Mouse (Mus musculus): Measurements from ENCODE around the gene Prr15l. TPM values are rescaled to one million over a fixed set of nuclear protein-coding genes. Genes with fewer than 3 reads are reported as not detected.

The Prr15l gene
- polyA plus RNA-seq, 1 experiment from 2014 or later, result 76.5 TPM

GRCm38 (mm10) chr11:96926587-96926986, 1.3 kb upstream of the Prr15l start:
- H3K27ac ChIP-seq, result no peak overlapping the region
- H3K27me3 ChIP-seq (ENCODE audit: insufficient read depth, low read length), result no peaks in the 10 kb centered on the region
- H3K4me1 ChIP-seq (replicated peaks; ENCODE audit: insufficient read depth, low read length), result 0 out of 2 replicates have a peak, but pooled peaks cover 8% of the 10 kb centered on the region
- no peaks in the 10 kb centered on the region for H3K9me3 ChIP-seq (replicated peaks; ENCODE audit: low read length)
- no peak overlapping the region for H3K4me3 ChIP-seq (replicated peaks; ENCODE audit: low read depth, low read length)
- 84% methylated on average over 5 of the region's 5 CpGs for WGBS
- no peak overlapping the region for H3K9ac ChIP-seq (ENCODE audit: low read depth, low read length)
- H3K4me2 ChIP-seq (ENCODE audit: low read length), result no peak overlapping the region
- ATAC-seq (replicated peaks; ENCODE audit: low FRiP score, low read depth), result no peak
- no peaks in the 10 kb centered on the region for H3K36me3 ChIP-seq (ENCODE audit: insufficient read depth, low read length)
- DNase-seq (ENCODE audit: low spot score), result no peak
- TF ChIP-seq CTCF (IDR thresholded peaks at IDR 0.05; ENCODE audit: low read depth), result no peak

GRCm38 (mm10) chr11:96928691-96929090, 787 bp downstream of the Prr15l start:
- Histone ChIP-seq H3K9ac (ENCODE audit: low read depth, low read length) (peak overlapping the region; percentile 65), H3K36me3 (ENCODE audit: insufficient read depth, low read length) (no peaks in the 10 kb centered on the region), H3K9me3 (replicated peaks; ENCODE audit: low read length) (no peaks in the 10 kb centered on the region), H3K4me1 (replicated peaks; ENCODE audit: insufficient read depth, low read length) (0 out of 2 replicates have a peak, but pooled peaks cover 15% of the 10 kb centered on the region), H3K27me3 (ENCODE audit: insufficient read depth, low read length) (no peaks in the 10 kb centered on the region), H3K4me3 (replicated peaks; ENCODE audit: low read depth, low read length) (peak overlapping the region; percentile 34), H3K27ac (peak overlapping the region; percentile 97), H3K4me2 (ENCODE audit: low read length) (peak overlapping the region; percentile 55)
- no peak for TF ChIP-seq CTCF (IDR thresholded peaks at IDR 0.05; ENCODE audit: low read depth)
- ATAC-seq (replicated peaks; ENCODE audit: low FRiP score, low read depth), result peak; percentile 67
- peak; percentile 39 for DNase-seq (ENCODE audit: low spot score)
- WGBS, result 6% methylated on average over 5 of the region's 5 CpGs

GRCm38 (mm10) chr11:96929096-96929765, 1.3 kb downstream of the Prr15l start:
- Histone ChIP-seq H3K4me1 (replicated peaks; ENCODE audit: insufficient read depth, low read length) (0 out of 2 replicates have a peak, but pooled peaks cover 15% of the 10 kb centered on the region), H3K36me3 (ENCODE audit: insufficient read depth, low read length) (no peaks in the 10 kb centered on the region), H3K4me2 (ENCODE audit: low read length) (peak overlapping the region; percentile 55), H3K9me3 (replicated peaks; ENCODE audit: low read length) (no peaks in the 10 kb centered on the region), H3K4me3 (replicated peaks; ENCODE audit: low read depth, low read length) (peak overlapping the region; percentile 34), H3K27ac (peak overlapping the region; percentile 97), H3K9ac (ENCODE audit: low read depth, low read length) (peak overlapping the region; percentile 65), H3K27me3 (ENCODE audit: insufficient read depth, low read length) (no peaks in the 10 kb centered on the region)
- WGBS, result 10% methylated on average over 13 of the region's 13 CpGs
- DNase-seq (ENCODE audit: low spot score) (peak; percentile 56), ATAC-seq (replicated peaks; ENCODE audit: low FRiP score, low read depth) (peak; percentile 82)
- no peak for TF ChIP-seq CTCF (IDR thresholded peaks at IDR 0.05; ENCODE audit: low read depth)

- ATAC-seq (replicated peaks; ENCODE audit: low FRiP score, low read depth), result peak; percentile 79
- no peak for DNase-seq (ENCODE audit: low spot score)
- WGBS, result 53% methylated on average over 9 of the region's 9 CpGs
- H3K9me3 ChIP-seq (replicated peaks; ENCODE audit: low read length), result no peaks in the 10 kb centered on the region
- peak overlapping the region; percentile 55 for H3K4me2 ChIP-seq (ENCODE audit: low read length)
- 0 out of 2 replicates have a peak, but pooled peaks cover 15% of the 10 kb centered on the region for H3K4me1 ChIP-seq (replicated peaks; ENCODE audit: insufficient read depth, low read length)
- no peaks in the 10 kb centered on the region for H3K27me3 ChIP-seq (ENCODE audit: insufficient read depth, low read length)
- peak overlapping the region; percentile 34 for H3K4me3 ChIP-seq (replicated peaks; ENCODE audit: low read depth, low read length)
- H3K36me3 ChIP-seq (ENCODE audit: insufficient read depth, low read length), result no peaks in the 10 kb centered on the region
- H3K9ac ChIP-seq (ENCODE audit: low read depth, low read length), result peak overlapping the region; percentile 65
- TF ChIP-seq CTCF (IDR thresholded peaks at IDR 0.05; ENCODE audit: low read depth), result no peak
- H3K27ac ChIP-seq, result peak overlapping the region; percentile 97
Observed at GRCm38 (mm10) chr11:96929766-96930331, 1.9 kb downstream of the Prr15l start.

GRCm38 (mm10) chr11:96931327-96932062, 3.6 kb downstream of the Prr15l start:
- no peak for DNase-seq (ENCODE audit: low spot score)
- TF ChIP-seq CTCF (IDR thresholded peaks at IDR 0.05; ENCODE audit: low read depth), result no peak
- Histone ChIP-seq H3K36me3 (ENCODE audit: insufficient read depth, low read length) (no peaks in the 10 kb centered on the region), H3K4me1 (replicated peaks; ENCODE audit: insufficient read depth, low read length) (0 out of 2 replicates have a peak, but pooled peaks cover 15% of the 10 kb centered on the region), H3K9me3 (replicated peaks; ENCODE audit: low read length) (no peaks in the 10 kb centered on the region), H3K4me2 (ENCODE audit: low read length) (peak overlapping the region; percentile 36; the same call in 1 of the 2 replicates), H3K9ac (ENCODE audit: low read depth, low read length) (no peak overlapping the region), H3K27me3 (ENCODE audit: insufficient read depth, low read length) (no peaks in the 10 kb centered on the region), H3K27ac (peak overlapping the region; percentile 68), H3K4me3 (replicated peaks; ENCODE audit: low read depth, low read length) (0 out of 2 replicates have a peak overlapping the region, but pooled peaks have one; percentile 7)
- 37% methylated on average over 8 of the region's 8 CpGs for WGBS
- ATAC-seq (replicated peaks; ENCODE audit: low FRiP score, low read depth), result no peak

Data from kidney, postnatal 0 days (tissue).